Mouse (Mus musculus): ENCODE measurements around the gene Tmem234. TPM values are rescaled to one million over a fixed set of nuclear protein-coding genes. Genes with fewer than 3 reads are reported as not detected.
"Not testable (repeated sequence)": the region's sequence is repeated elsewhere in the genome, so short reads cannot be mapped to it uniquely, and the experiment has no call there.

The Tmem234 gene
- 10 to 100 TPM; 61.7 to 63.5 TPM for total RNA-seq (2021)

- peak; percentile 89 to 91 for DNase-seq
- intact Hi-C loops (cut with DNase I), result loop anchor here (10.0 kb wide), 1 partner anchor 106 kb away; the partner anchor contains the start of genes Fam229a and Tssk3
Measured at GRCm38 (mm10) chr4:129600233-129601158, at the start of gene Tmem234, which contains the start of gene Eif3i. Gene Tmem234, plus strand, starts transcription at chr4:129600668. Gene Eif3i, minus strand, starts transcription at chr4:129600648.

- DNase-seq; intact Hi-C loops (cut with DNase I): not testable (repeated sequence)
Measured at GRCm38 (mm10) chr4:129554512-129554911, 46.0 kb upstream of the Tmem234 start.

- peak in 1 of 2 experiments; percentile 63 for DNase-seq
- intact Hi-C loops (cut with DNase I), result no loop called here
Measured at GRCm38 (mm10) chr4:129555421-129555861, 45.0 kb upstream of the Tmem234 start.

- intact Hi-C loops (cut with DNase I), result no loop called here
Measured at GRCm38 (mm10) chr4:129555862-129556531, 44.5 kb upstream of the Tmem234 start.

GRCm38 (mm10) chr4:129556532-129557223 lies 43.8 kb upstream of the Tmem234 start:
- DNase-seq, result peak; percentile 86 to 92
- intact Hi-C loops (cut with DNase I), result no loop called here

More at GRCm38 (mm10) chr4:129555862-129556531, 44.5 kb upstream of the Tmem234 start:
- peak in 1 of 2 experiments; percentile 24 for DNase-seq

GRCm38 (mm10) chr4:129557256-129557808 lies 43.1 kb upstream of the Tmem234 start:
- intact Hi-C loops (cut with DNase I), result no loop called here
- DNase-seq, result no peak

- intact Hi-C loops (cut with DNase I), result no loop called here
- DNase-seq, result no peak
Measured at GRCm38 (mm10) chr4:129558321-129558955, 42.0 kb upstream of the Tmem234 start.

GRCm38 (mm10) chr4:129561184-129561583 lies 39.3 kb upstream of the Tmem234 start:
- no peak for DNase-seq
- intact Hi-C loops (cut with DNase I), result no loop called here

GRCm38 (mm10) chr4:129563718-129564117 lies 36.8 kb upstream of the Tmem234 start:
- intact Hi-C loops (cut with DNase I), result no loop called here
- DNase-seq, result no peak

- no peak for DNase-seq
- intact Hi-C loops (cut with DNase I), result no loop called here
Measured at GRCm38 (mm10) chr4:129565139-129565538, 35.3 kb upstream of the Tmem234 start.

- no peak for DNase-seq
- intact Hi-C loops (cut with DNase I), result no loop called here
Measured at GRCm38 (mm10) chr4:129568366-129568765, 32.1 kb upstream of the Tmem234 start.

- intact Hi-C loops (cut with DNase I), result no loop called here
- no peak for DNase-seq
Measured at GRCm38 (mm10) chr4:129570028-129570427, 30.4 kb upstream of the Tmem234 start.

GRCm38 (mm10) chr4:129571551-129572084 lies 28.9 kb upstream of the Tmem234 start:
- DNase-seq, result no peak
- intact Hi-C loops (cut with DNase I), result no loop called here

- intact Hi-C loops (cut with DNase I), result no loop called here
- no peak for DNase-seq
Measured at GRCm38 (mm10) chr4:129572236-129573092, 28.0 kb upstream of the Tmem234 start.

- intact Hi-C loops (cut with DNase I), result no loop called here
- no peak for DNase-seq
Measured at GRCm38 (mm10) chr4:129573093-129573370, 27.4 kb upstream of the Tmem234 start.

GRCm38 (mm10) chr4:129573430-129573829 lies 27.0 kb upstream of the Tmem234 start, which contains the start of gene Lck:
Gene Lck, minus strand, starts transcription at chr4:129573641.
- DNase-seq, result no peak
- intact Hi-C loops (cut with DNase I), result no loop called here

GRCm38 (mm10) chr4:129575171-129575844 lies 25.2 kb upstream of the Tmem234 start:
- intact Hi-C loops (cut with DNase I), result no loop called here
- peak in 1 of 2 experiments; percentile 42 for DNase-seq

GRCm38 (mm10) chr4:129576863-129577491 lies 23.5 kb upstream of the Tmem234 start:
- peak; percentile 69 to 73 for DNase-seq
- intact Hi-C loops (cut with DNase I), result no loop called here

Data from heart, postnatal 10 days (tissue).